Mouse (Mus musculus) liver, embryonic 14.5 days (tissue): ENCODE measurements around the gene Cfap44.

ENCODE experiments used
- CTCF ChIP-seq: IDR thresholded peaks from 2 replicates; pipeline ENCODE4 v1.5.1; 2016; ENCODE audit warnings: antibody characterized with exemption, low read depth, control low read depth
- EP300 ChIP-seq: IDR thresholded peaks from 2 replicates; pipeline ENCODE4 v1.6.1; 2016; ENCODE audit warnings: antibody characterized with exemption, low read depth

- TF ChIP-seq CTCF, result no peak
- TF ChIP-seq EP300, result no peak
These were observed 107.7 kb downstream of the Cfap44 start for GRCm38 (mm10) chr16:44502325-44502724.
